Mouse (Mus musculus): ENCODE data around the gene Chchd1.

The Chchd1 gene

GRCm38 (mm10) chr14:20702741-20703381, at the start of gene Chchd1:
Gene Chchd1 (plus strand): TSS chr14:20703006.
- DNase-seq: peak; percentile 94 to 95

GRCm38 (mm10) chr14:20654690-20655421, 48.0 kb upstream of the Chchd1 start:
- no peak for DNase-seq

- no peak for DNase-seq
These were observed 47.1 kb upstream of the Chchd1 start for GRCm38 (mm10) chr14:20655731-20656130.

GRCm38 (mm10) chr14:20656361-20656760, 46.4 kb upstream of the Chchd1 start, which contains the start of gene Myoz1:
Gene Myoz1 (minus strand): TSS chr14:20656540.
- no peak for DNase-seq

- DNase-seq: peak in 1 of 2 experiments; percentile 44
These were observed 44.5 kb upstream of the Chchd1 start for GRCm38 (mm10) chr14:20658326-20658725.

GRCm38 (mm10) chr14:20658902-20659301, 43.9 kb upstream of the Chchd1 start:
- no peak for DNase-seq

- no peak for DNase-seq
These were observed 43.1 kb upstream of the Chchd1 start for GRCm38 (mm10) chr14:20659687-20660086.

- DNase-seq: peak; percentile 92 to 95
These were observed 41.8 kb upstream of the Chchd1 start for GRCm38 (mm10) chr14:20660827-20661660.

- peak; percentile 36 to 43 for DNase-seq
These were observed 41.0 kb upstream of the Chchd1 start for GRCm38 (mm10) chr14:20661661-20662331.

- no peak for DNase-seq
These were observed 40.1 kb upstream of the Chchd1 start for GRCm38 (mm10) chr14:20662740-20663139.

- no peak for DNase-seq
These were observed 39.2 kb upstream of the Chchd1 start for GRCm38 (mm10) chr14:20663601-20664000.

GRCm38 (mm10) chr14:20664436-20664835, 38.4 kb upstream of the Chchd1 start:
- no peak for DNase-seq

- no peak for DNase-seq
These were observed 35.3 kb upstream of the Chchd1 start for GRCm38 (mm10) chr14:20667469-20667868.

GRCm38 (mm10) chr14:20668154-20668810, 34.5 kb upstream of the Chchd1 start, which contains the start of gene Synpo2l:
Gene Synpo2l (minus strand): TSS chr14:20668354.
- DNase-seq: no peak

GRCm38 (mm10) chr14:20672990-20673389, 29.8 kb upstream of the Chchd1 start:
- peak in 1 of 2 experiments; percentile 57 for DNase-seq

- peak in 1 of 2 experiments; percentile 62 for DNase-seq
These were observed 29.1 kb upstream of the Chchd1 start for GRCm38 (mm10) chr14:20673735-20674063.

GRCm38 (mm10) chr14:20674064-20674833, 28.6 kb upstream of the Chchd1 start, which contains the start of gene Sec24c:
Gene Sec24c (plus strand): TSS chr14:20674308.
- peak; percentile 97 to 100 for DNase-seq

GRCm38 (mm10) chr14:20677906-20678305, 24.9 kb upstream of the Chchd1 start:
- DNase-seq: no peak

- no peak for DNase-seq
These were observed 21.1 kb upstream of the Chchd1 start for GRCm38 (mm10) chr14:20681742-20682141.

- no peak for DNase-seq
These were observed 20.3 kb upstream of the Chchd1 start for GRCm38 (mm10) chr14:20682498-20682897.

- no peak for DNase-seq
These were observed 16.2 kb upstream of the Chchd1 start for GRCm38 (mm10) chr14:20686576-20686975.

Data from cerebellum, postnatal 25 days (tissue).